Mouse (Mus musculus) CH12.LX (cell line): Measurements from ENCODE around the gene Btd. TPM values are rescaled to one million over a fixed set of nuclear protein-coding genes. Genes with fewer than 3 reads are reported as not detected.

Source experiments
- DNase-seq: peaks from one replicate; pipeline ENCODE4 v3.0.0-alpha.2; 2013; ENCODE audit errors: extremely low read depth
- H3K27ac ChIP-seq: 2 replicates; pipeline ENCODE4 v1.5.1; 2012; ENCODE audit warnings: low read depth, mild to moderate bottlenecking, control low read depth, moderate library complexity; ENCODE audit not compliant: insufficient read depth
- H3K27me3 ChIP-seq: replicated peaks from 2 replicates; pipeline ENCODE3; 2012; ENCODE audit warnings: inconsistent platforms
- H3K36me3 ChIP-seq, 2 experiments: replicated peaks in 1 of 2; 2 replicates each; pipeline versions ENCODE3 to v1.6.1; 2012; ENCODE audit warnings: inconsistent platforms in 1 of 2, low read length in 1 of 2, mild to moderate bottlenecking in 1 of 2, mixed read lengths in 1 of 2, moderate library complexity in 1 of 2; ENCODE audit not compliant: control insufficient read depth in 1 of 2, insufficient read depth in 1 of 2
- H3K4me1 ChIP-seq, 2 experiments: 2 replicates each; pipeline ENCODE4 v1.6.1; 2012; ENCODE audit warnings: inconsistent platforms in 1 of 2, moderate library complexity in 1 of 2; ENCODE audit not compliant: insufficient read depth in 2 of 2, control insufficient read depth in 1 of 2
- H3K4me2 ChIP-seq: 2 replicates; pipeline ENCODE4 v1.6.1; 2012; ENCODE audit warnings: low read depth, mild to moderate bottlenecking, control low read depth; ENCODE audit not compliant: poor library complexity, insufficient read depth, severe bottlenecking
- H3K4me3 ChIP-seq, 3 experiments: fragments of 150-350 bp in 1 of 3; sonication (generic) in 1 of 3; replicated peaks in 1 of 3; 2 replicates each; pipeline versions ENCODE3 to v1.5.1; 2011 to 2012; ENCODE audit warnings: low read depth in 2 of 3, low read length in 2 of 3, mild to moderate bottlenecking in 2 of 3, moderate library complexity in 2 of 3, control low read depth in 1 of 3, improper control_type of control experiment in 1 of 3, inconsistent platforms in 1 of 3, mixed read lengths in 1 of 3; ENCODE audit not compliant: poor library complexity in 1 of 3
- H3K79me2 ChIP-seq: replicated peaks from 2 replicates; pipeline ENCODE4 v1.6.1; 2012; ENCODE audit warnings: mild to moderate bottlenecking, moderate library complexity; ENCODE audit not compliant: control insufficient read depth, poor library complexity, insufficient read depth, severe bottlenecking; ENCODE audit errors: extremely low read depth
- H3K9ac ChIP-seq: 2 replicates; pipeline ENCODE4 v1.6.1; 2012; ENCODE audit warnings: low read depth, mild to moderate bottlenecking, control low read depth, moderate library complexity; ENCODE audit not compliant: insufficient read depth
- H3K9me3 ChIP-seq: replicated peaks from 2 replicates; pipeline ENCODE3; 2012; ENCODE audit warnings: low read length, inconsistent platforms, mixed read lengths
- CHD2 ChIP-seq: IDR thresholded peaks from 2 replicates; pipeline ENCODE4 v1.6.1; 2011; ENCODE audit warnings: low read length, improper control_type of control experiment
- E2F4 ChIP-seq: IDR thresholded peaks from 2 replicates; pipeline ENCODE4 v1.6.1; 2011; ENCODE audit warnings: low read depth, low read length, improper control_type of control experiment; ENCODE audit not compliant: insufficient replicate concordance
- ELF1 ChIP-seq: IDR thresholded peaks from 2 replicates; pipeline ENCODE4 v1.6.1; 2014; ENCODE audit warnings: low read depth, mild to moderate bottlenecking, inconsistent platforms, low read length, improper control_type of control experiment
- ETS1 ChIP-seq: conservative IDR thresholded peaks from 2 replicates; pipeline ENCODE4 v1.6.1; 2012; ENCODE audit warnings: low read depth, mild to moderate bottlenecking, inconsistent platforms, low read length, improper control_type of control experiment, moderate library complexity
- GABPA ChIP-seq: IDR thresholded peaks from 2 replicates; pipeline ENCODE4 v1.6.1; 2012; ENCODE audit warnings: low read depth, low read length, improper control_type of control experiment, inconsistent platforms; ENCODE audit not compliant: insufficient replicate concordance
- HCFC1 ChIP-seq: IDR thresholded peaks from 2 replicates; pipeline ENCODE4 v1.6.1; 2012; ENCODE audit warnings: low read depth, mild to moderate bottlenecking, inconsistent platforms, low read length, improper control_type of control experiment
- IRF4 ChIP-seq: IDR thresholded peaks from 2 replicates; pipeline ENCODE4 v1.6.1; 2014; ENCODE audit warnings: low read depth, mild to moderate bottlenecking, inconsistent platforms, low read length, improper control_type of control experiment
- JUND ChIP-seq: conservative IDR thresholded peaks from 2 replicates; pipeline ENCODE4 v1.6.1; 2011; ENCODE audit warnings: low read depth, low read length, improper control_type of control experiment
- MAX ChIP-seq: IDR thresholded peaks from 2 replicates; pipeline ENCODE4 v1.6.1; 2011; ENCODE audit warnings: low read length, improper control_type of control experiment
- MAZ ChIP-seq: IDR thresholded peaks from 2 replicates; pipeline ENCODE4 v1.6.1; 2012; ENCODE audit warnings: low read depth, mild to moderate bottlenecking, inconsistent platforms, low read length, improper control_type of control experiment, moderate library complexity
- MEF2A ChIP-seq: IDR thresholded peaks from 2 replicates; pipeline ENCODE4 v1.6.1; 2014; ENCODE audit warnings: low read depth, mild to moderate bottlenecking, inconsistent platforms, low read length, improper control_type of control experiment, borderline replicate concordance
- MXI1 ChIP-seq: IDR thresholded peaks from 2 replicates; pipeline ENCODE4 v1.6.1; 2011; ENCODE audit warnings: mild to moderate bottlenecking, low read depth, low read length, improper control_type of control experiment
- MYC ChIP-seq: IDR thresholded peaks from 2 replicates; pipeline ENCODE4 v1.6.1; 2011; ENCODE audit warnings: low read depth, mild to moderate bottlenecking, improper control_type of control experiment, low read length
- NRF1 ChIP-seq: IDR thresholded peaks from 2 replicates; pipeline ENCODE4 v1.6.1; 2014; ENCODE audit warnings: low read depth, mild to moderate bottlenecking, inconsistent platforms, low read length, improper control_type of control experiment, moderate library complexity
- PAX5 ChIP-seq: IDR thresholded peaks from 2 replicates; pipeline ENCODE4 v1.6.1; 2012; ENCODE audit warnings: low read length, inconsistent platforms, mixed read lengths
- POLR2A ChIP-seq: IDR thresholded peaks from 2 replicates; pipeline ENCODE4 v1.6.1; 2011; ENCODE audit warnings: low read depth, mild to moderate bottlenecking, improper control_type of control experiment, low read length
- RAD21 ChIP-seq: IDR thresholded peaks from 2 replicates; pipeline ENCODE4 v1.6.1; 2011; ENCODE audit warnings: low read depth, mild to moderate bottlenecking, low read length, improper control_type of control experiment, moderate library complexity
- SIN3A ChIP-seq: IDR thresholded peaks from 2 replicates; pipeline ENCODE4 v1.6.1; 2012; ENCODE audit warnings: low read length, improper control_type of control experiment, inconsistent platforms
- SMC3 ChIP-seq: IDR thresholded peaks from 2 replicates; pipeline ENCODE4 v1.6.1; 2011; ENCODE audit warnings: low read depth, low read length, improper control_type of control experiment
- TCF12 ChIP-seq: IDR thresholded peaks from 2 replicates; pipeline ENCODE4 v1.6.1; 2014; ENCODE audit warnings: low read depth, mild to moderate bottlenecking, inconsistent platforms, low read length, improper control_type of control experiment
- USF1 ChIP-seq: IDR thresholded peaks from 2 replicates; pipeline ENCODE4 v1.6.1; 2014; ENCODE audit warnings: low read depth, mild to moderate bottlenecking, inconsistent platforms, low read length, improper control_type of control experiment
- USF2 ChIP-seq: conservative IDR thresholded peaks from 2 replicates; pipeline ENCODE4 v1.6.1; 2011; ENCODE audit warnings: low read depth, low read length, improper control_type of control experiment
- ZC3H11A ChIP-seq: IDR thresholded peaks from 2 replicates; pipeline ENCODE4 v1.6.1; 2012; ENCODE audit warnings: low read depth, mild to moderate bottlenecking, inconsistent platforms, low read length, improper control_type of control experiment
- ZKSCAN1 ChIP-seq: IDR thresholded peaks from 2 replicates; pipeline ENCODE4 v1.6.1; 2012; ENCODE audit warnings: low read depth, inconsistent platforms, low read length, improper control_type of control experiment, borderline replicate concordance
- ZMIZ1 ChIP-seq: IDR thresholded peaks from 2 replicates; pipeline ENCODE4 v1.6.1; 2012; ENCODE audit warnings: low read depth, mild to moderate bottlenecking, inconsistent platforms, low read length, improper control_type of control experiment
- dilution Hi-C: fragments of 300-500 bp; cut with MboI; formaldehyde crosslinking; loops from 2 replicates; pipeline ENCODE4 v1.14.3; 2020; ENCODE audit warnings: low sequenced_read_pairs; ENCODE audit not compliant: extremely low pct_unique_long_range_greater_than_20kb, extremely low pct_ligation_motif_present
- in situ Hi-C: fragments of 300-500 bp; cut with MboI; formaldehyde crosslinking; loops from 3 replicates; pipeline ENCODE4 v1.14.3; 2019; ENCODE audit warnings: low sequenced_read_pairs, low pct_ligation_motif_present, low pct_unique_long_range_greater_than_20kb, mixed read lengths
- polyA plus RNA-seq: library from polyadenylated mRNA; unstranded; fragments of >175 nt; gene quantifications from 2 replicates; pipeline ENCODE4 v1.2.1, GENCODE M21; 2012; ENCODE audit warnings: low read depth; ENCODE audit not compliant: insufficient read length
- total RNA-seq, 2 experiments: library from RNA; depleted of rRNA; stranded (reverse); fragments of 300-350 nt in 1 of 2; fragments of >200 nt in 1 of 2; gene quantifications; 2 replicates each; pipeline ENCODE4 v1.2.3; 2012 to 2014

Btd gene
- total and polyA plus RNA-seq, 3 experiments, result 16.2 to 25.4 (median 23.0) TPM

- TF ChIP-seq NRF1 (no peak), IRF4 (no peak; the same call in 1 of the 2 replicates), JUND (no peak; the same call in 1 of the 2 replicates), GABPA (no peak), ZKSCAN1 (no peak), MAX (no peak), HCFC1 (no peak), ETS1 (peak; percentile 4; the same call in 1 of the 2 replicates), MYC (0 out of 2 replicates have a peak, but pooled peaks have one; percentile 35), SMC3 (no peak), RAD21 (no peak), PAX5 (no peak), MXI1 (no peak), ZMIZ1 (no peak), SIN3A (no peak), ELF1 (peak; percentile 23; the same call in 1 of the 2 replicates)
Observed at GRCm38 (mm10) chr14:31669642-31670490, 29.0 kb downstream of the Btd start (continued).

DNA sequence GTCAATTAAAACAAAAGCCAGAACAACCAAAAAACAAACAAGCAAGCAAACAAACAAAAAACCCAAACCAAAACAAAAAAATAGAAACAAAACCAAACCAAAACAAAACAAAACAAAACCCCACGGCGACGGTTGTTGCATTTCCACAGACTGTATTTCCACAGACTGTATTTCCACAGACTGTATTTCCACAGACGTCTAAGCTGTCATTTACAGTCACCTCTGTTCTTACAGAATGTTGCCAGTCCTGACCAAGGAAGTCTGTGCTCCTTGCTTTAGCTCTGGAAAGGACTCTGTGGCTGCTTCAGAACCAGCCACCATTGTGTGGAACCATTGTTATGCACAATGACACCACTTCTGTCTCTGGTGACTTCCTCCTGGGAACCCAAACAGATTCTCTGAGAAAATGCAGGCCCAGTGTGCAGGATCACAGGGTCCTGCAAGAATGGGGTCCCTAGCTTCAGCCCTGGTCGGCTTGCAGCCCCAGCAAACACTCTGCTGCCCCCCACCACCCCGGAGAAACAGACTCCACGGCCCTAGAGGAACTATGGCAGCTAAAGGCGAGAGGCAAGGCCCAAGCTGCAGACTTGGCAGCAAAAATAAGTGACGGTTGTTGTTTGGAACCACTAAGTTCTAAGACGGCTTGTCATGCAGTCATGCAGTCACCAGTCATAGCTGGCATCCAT lies 30.9 kb downstream of the Btd start:
- DNase-seq, result no peak
- in situ Hi-C loops, result no loop called here
- TF ChIP-seq ZC3H11A (no peak), GABPA (no peak), ETS1 (no peak), MAZ (no peak), CHD2 (no peak), TCF12 (no peak), USF2 (no peak), ELF1 (no peak), ZKSCAN1 (no peak), MEF2A (no peak), MXI1 (no peak), E2F4 (no peak), USF1 (no peak), JUND (no peak), POLR2A (no peak), MYC (no peak)
- Histone ChIP-seq H3K27ac (no peak overlapping the region), H3K36me3 (peaks cover 8 to 20% of the 10 kb centered on the region in 2 experiments), H3K79me2 (no peaks in the 10 kb centered on the region), H3K9me3 (peaks cover 6% of the 10 kb centered on the region), H3K27me3 (no peaks in the 10 kb centered on the region), H3K4me1 (peaks cover 20 to 41% of the 10 kb centered on the region in 2 experiments), H3K4me2 (no peak overlapping the region), H3K9ac (no peak overlapping the region), H3K4me3 (no peak overlapping the region)
- dilution Hi-C loops, result no loop called here
